Mouse (Mus musculus) testis, adult 2 months (tissue): ENCODE results near the gene Narf.
A peak's percentile ranks its signal among the peaks of the same experiment; 100 is the strongest.

Source experiments
- CTCF ChIP-seq: fragments of 200-500 bp; IDR thresholded peaks from 2 replicates; pipeline ENCODE4 v1.5.1; 2012; ENCODE audit warnings: low read depth, mild to moderate bottlenecking, inconsistent platforms, low read length, moderate library complexity; ENCODE audit not compliant: control insufficient read depth, insufficient read depth, insufficient replicate concordance
- POLR2A ChIP-seq: fragments of 200-500 bp; IDR thresholded peaks from 2 replicates; pipeline ENCODE4 v1.6.1; 2012; ENCODE audit warnings: low read depth, mild to moderate bottlenecking, inconsistent platforms, low read length, moderate library complexity; ENCODE audit not compliant: control insufficient read depth

GRCm38 (mm10) chr11:121204161-121205006, 32.7 kb upstream of the Narf start, which contains the start of the genes Hexdc and Ogfod3:
- TF ChIP-seq CTCF (no peak), POLR2A (peak; percentile 36)
